Mouse (Mus musculus): Measurements from ENCODE around the gene Exosc1. TPM values are rescaled to one million over a fixed set of nuclear protein-coding genes. Genes with fewer than 3 reads are reported as not detected.
"Not testable (repeated sequence)": the region's sequence is repeated elsewhere in the genome, so short reads cannot be mapped to it uniquely, and the experiment has no call there.

Gene Exosc1
- total RNA-seq, 2 experiments from 2014 or later = 81.2 to 86.7 TPM

DNA sequence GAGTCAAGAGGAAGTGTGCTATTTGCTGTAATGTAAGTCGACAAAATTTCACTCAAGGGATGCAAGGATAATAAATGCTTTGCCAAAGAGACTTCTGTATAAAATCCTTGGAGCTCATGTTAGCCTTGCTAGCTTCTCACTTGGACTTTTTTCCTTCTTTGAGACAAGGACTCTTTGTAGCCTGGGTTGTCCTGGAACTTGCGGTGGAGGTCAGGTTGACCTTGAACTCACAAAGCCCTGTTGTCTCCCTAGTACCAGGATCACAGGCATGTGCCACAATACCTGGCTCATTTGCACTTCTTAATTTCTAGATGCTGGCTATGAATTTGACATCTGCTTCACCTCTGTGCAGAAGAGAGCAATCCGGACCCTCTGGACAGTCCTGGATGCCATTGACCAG is 17.9 kb downstream of the Exosc1 start:
- ATAC-seq (replicated peaks; ENCODE audit: low FRiP score, low TSS enrichment, poor library complexity, severe bottlenecking) = no peak

DNA sequence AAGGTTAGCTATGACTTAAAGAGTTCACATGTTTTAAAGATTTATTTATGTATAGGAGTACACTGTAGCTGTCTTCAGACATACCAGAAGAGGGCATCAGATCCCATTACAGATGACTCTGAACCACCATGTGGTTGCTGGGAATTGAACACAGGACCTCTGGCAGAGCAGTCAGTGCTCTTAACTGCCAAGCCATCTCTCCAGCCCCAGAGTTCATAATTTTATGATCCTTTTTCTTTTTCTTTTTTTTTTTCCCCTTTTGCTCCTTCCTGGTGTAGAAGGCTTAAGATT is 18.7 kb downstream of the Exosc1 start:
- not testable (repeated sequence) for ATAC-seq (replicated peaks; ENCODE audit: low FRiP score, low TSS enrichment, poor library complexity, severe bottlenecking)

DNA sequence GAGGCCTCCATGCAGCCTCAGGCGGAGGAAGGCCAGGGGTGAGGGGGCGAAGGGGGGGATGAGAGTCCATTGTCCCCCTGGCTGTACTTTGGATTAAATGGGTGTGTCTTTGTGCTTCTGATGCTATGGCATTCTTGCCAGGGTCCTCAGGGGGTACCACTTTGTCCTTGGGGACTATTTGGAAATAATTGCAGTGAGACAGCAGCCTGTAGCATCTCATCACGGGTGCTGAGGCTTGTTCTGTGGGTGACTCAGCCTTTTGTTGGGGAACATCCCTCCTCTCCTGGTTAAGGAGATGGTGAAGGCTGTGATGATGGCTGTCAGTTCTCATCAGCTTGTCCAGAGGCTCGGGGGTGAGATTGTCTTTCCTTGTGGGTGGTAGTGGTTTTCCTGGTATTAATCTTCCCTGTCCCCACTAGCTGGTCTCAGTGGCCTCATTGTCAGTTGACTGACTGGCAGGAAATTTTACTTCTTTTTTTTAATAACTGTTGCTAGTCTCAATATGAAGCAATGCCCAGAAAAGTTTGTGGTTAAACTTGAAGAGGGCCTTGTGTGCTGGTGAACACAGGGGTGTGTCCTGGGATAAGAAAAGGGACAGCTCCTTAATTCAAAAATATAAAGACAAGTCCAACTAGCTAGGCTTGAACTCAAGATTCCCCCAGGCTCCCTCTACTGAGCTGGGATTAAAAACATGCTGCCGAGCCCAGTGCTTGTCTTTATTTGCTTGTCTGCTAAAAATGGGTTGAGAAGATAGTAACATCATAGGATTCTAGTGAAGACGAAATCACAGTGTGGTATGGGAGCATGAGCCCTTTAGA is 19.2 kb downstream of the Exosc1 start:
- no peak for ATAC-seq (replicated peaks; ENCODE audit: low FRiP score, low TSS enrichment, poor library complexity, severe bottlenecking)

DNA sequence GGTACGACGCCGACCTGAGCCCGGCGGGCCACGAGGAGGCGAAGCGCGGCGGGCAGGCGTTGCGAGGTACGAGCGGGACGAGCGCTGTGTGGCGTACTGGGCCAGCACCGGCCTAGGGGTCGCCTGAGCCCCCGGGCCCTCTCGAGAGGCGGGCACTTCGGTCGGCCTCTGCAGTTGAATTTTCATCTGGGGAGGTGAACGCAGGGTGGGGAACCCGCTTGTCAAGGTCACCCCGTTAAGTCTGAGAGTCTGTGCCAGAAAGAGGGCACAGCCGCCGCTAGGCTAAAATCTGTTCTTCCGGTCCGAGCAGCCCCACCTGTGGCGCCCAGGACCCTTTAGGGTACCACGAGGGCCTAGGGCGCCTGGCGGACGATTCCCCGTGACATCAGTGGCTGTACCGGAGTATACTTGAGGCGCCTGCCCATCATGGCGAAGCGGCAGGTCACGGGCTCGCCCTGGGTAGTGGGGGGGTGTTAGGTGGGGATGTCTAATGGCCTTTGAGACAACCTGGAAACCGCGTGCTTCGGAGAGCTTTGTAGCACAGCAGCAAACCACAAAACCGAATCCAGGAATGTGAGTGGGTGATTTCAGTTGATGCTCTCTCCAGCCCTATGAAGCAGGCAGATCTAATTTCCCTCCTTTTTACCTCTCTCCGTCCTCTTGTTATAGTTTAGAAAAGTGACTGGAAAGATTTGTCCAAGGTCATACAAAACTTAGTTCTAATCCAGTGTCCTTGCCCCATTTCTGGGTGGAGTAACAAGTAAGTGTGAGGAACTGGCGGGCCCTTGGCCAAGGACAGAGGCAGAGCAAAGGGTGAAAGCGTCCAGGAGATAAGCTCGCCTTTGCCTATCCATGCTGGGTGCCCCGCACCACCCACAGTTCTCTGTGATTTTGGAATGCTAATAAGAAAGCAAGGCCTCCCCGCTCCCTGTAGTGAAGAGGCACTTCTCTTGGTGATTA is 20.8 kb downstream of the Exosc1 start:
- peak; percentile 43; the same call in 1 of the 2 replicates for ATAC-seq (replicated peaks; ENCODE audit: low FRiP score, low TSS enrichment, poor library complexity, severe bottlenecking)

DNA sequence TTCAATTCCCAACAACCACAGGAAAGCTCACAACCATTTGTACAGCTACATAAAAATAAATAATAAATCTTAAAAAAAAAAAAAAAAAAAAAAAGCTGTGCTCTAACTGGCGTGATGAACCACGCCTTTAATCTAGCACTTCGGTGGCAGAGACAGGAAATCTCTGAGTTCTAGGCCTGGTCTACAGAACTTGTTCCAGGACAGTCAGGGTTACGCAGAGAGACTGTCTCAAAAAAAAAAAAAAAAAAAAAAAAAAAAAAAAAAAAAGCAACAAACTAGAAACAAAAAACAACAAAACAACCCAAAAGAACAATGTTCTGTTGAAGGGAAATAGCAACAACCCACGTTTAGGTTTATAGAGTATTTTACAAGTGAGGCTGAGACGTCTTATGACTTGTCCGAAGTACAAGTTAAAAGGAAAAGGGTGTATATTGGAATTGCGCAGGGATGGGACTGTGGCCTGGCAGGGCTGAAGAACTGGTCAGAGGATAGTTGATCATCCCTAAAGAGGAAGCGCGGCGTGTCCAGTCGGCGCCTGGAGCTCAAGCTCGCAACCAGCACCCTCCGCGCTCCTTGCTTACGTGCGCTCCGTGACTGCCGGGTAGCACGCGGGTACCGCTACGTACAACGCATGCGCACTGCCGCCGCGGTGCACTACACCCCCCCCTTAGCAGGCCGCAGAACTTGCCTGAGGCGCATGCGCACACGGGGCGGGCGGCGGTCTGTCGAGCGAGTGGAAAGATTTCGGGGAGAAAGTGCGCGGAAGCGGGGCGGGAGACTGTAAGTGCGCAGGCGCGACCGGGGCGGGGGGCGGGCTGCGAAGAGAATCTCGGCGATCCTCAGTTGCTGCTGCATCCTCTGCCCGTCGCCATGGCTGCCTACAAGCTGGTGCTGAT is 21.8 kb downstream of the Exosc1 start, which contains the start of gene Pgam1:
Pgam1 (plus strand) TSS at position 746 of the 896 bp plus-strand sequence.
- ATAC-seq (replicated peaks; ENCODE audit: low FRiP score, low TSS enrichment, poor library complexity, severe bottlenecking) = peak; percentile 92

DNA sequence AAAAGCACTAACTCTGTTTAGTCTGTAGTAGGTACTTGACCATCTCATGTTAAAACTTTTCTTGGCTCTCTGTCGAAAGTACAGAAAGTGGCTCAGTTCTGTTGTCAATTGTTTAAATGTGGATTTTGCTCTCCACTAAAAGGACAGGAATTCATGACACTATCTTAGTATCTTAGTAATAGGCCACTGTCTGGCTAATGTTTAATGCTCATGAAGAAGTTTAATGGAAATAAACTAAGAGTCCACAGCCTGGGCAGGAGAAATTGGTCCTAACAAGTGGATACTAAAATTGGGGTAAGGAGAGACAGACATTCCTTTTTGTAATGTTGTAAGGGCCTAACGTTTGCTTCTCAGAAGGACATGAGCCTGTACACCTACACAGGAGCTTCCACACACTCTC is 22.8 kb downstream of the Exosc1 start:
- ATAC-seq (replicated peaks; ENCODE audit: low FRiP score, low TSS enrichment, poor library complexity, severe bottlenecking) = no peak

DNA sequence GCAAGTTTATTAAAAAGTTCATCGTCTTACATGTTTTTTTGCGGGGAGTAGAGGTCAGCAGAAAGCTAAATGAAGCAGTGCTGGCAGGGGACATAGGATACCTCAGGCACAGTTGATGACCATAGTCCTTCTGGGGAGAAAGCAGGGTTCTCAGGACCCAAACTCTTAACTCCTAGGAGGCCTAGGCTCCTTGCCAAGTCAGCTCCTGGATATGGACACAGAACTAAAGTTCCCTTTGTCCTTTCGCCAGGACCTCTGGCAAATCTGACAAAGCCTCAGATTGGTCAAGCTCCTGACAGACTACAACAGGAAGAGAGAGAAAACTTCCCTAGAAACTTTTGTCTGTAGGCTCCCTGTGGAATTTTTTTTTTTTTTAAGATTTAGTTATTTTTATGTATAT is 24.5 kb downstream of the Exosc1 start:
- ATAC-seq (replicated peaks; ENCODE audit: low FRiP score, low TSS enrichment, poor library complexity, severe bottlenecking) = no peak

DNA sequence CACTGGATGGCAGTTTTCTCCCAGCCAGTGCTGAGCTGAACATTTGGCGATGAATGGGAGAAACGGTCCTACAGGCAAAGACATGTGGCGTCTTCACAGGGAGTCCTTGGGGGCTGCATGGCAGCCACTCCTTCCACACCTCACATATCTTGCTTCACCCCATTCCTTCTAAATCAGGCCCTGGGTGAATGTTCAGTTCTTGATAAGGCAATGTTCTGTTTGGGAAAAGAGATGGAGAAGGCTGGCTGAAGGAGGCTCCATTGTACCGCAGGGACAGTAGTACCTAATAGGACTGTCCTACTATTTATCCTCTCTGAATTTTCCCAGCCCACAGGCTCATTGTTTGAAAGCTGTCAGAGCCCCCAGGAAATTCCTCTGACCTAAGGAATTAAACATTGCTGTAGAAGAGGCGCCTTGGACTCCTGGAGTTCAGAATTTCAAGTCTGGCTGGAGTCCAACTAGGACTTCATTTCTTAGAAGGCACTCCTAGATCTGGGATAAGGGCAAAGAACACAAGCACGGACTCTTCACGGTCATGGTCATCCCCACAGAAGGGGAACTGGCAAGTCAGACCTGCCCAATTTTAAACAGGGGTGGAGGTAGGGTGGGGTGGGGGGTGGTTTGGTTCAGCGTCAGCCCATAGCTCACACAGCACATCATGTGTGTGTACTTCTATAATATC is 26.0 kb downstream of the Exosc1 start:
- peak; percentile 1; the same call in 1 of the 2 replicates for ATAC-seq (replicated peaks; ENCODE audit: low FRiP score, low TSS enrichment, poor library complexity, severe bottlenecking)

DNA sequence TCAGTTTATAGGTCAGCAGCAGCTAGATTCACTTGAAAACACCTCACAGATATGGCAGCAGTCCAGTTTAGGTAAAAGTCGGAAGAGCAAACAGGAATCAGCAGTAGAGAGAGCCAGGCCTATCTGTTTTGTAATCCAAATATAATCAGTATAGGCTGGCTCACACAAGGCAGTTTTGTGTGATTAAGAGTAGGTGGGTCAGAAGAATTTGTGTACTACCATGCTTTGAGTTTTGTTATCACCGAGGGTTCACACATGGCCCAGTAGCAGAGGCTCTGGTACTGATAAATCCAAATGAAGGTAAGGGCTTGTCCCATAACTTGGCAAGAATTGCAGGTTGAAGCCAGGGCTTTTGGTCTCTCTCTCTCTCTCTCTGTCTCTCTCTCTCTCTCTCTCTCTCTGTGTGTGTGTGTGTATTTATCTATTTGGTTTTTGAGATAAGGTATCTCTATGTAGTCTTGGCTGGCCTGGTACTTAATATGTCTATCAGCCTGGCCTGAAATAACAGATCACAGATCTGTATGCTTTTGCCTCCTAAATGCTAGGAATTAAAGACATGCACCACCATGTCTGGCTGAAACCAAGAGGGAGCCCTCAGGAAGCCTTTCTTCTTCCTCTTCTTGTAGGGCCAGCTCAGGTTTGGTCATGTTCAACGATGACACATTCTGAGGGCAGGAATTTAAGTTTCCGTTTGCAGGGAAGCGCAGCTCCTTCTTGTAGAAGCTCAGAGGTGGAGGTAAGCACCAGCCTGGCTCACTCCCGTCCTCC is 26.7 kb downstream of the Exosc1 start:
- ATAC-seq (replicated peaks; ENCODE audit: low FRiP score, low TSS enrichment, poor library complexity, severe bottlenecking) = peak; percentile 77

DNA sequence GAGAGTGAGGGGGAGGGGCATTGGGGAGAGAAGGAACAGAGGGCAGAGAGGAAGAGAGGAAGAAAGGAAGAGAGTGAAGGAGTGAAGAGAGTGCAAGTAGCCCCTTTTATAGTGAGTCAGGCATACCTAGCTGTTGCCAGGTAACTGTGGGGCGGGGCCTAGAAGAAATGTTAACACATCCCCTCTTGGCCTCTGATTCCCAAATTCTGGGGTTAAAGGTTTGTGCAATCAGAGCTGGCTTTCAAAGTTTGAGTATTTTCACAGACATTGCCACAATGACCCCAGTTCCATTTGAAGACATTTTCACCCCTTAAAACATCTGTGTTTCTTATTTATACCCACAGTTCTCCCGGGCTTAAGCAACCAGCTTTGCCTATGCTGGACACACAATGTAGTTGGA is 28.0 kb downstream of the Exosc1 start:
- no peak for ATAC-seq (replicated peaks; ENCODE audit: low FRiP score, low TSS enrichment, poor library complexity, severe bottlenecking)

DNA sequence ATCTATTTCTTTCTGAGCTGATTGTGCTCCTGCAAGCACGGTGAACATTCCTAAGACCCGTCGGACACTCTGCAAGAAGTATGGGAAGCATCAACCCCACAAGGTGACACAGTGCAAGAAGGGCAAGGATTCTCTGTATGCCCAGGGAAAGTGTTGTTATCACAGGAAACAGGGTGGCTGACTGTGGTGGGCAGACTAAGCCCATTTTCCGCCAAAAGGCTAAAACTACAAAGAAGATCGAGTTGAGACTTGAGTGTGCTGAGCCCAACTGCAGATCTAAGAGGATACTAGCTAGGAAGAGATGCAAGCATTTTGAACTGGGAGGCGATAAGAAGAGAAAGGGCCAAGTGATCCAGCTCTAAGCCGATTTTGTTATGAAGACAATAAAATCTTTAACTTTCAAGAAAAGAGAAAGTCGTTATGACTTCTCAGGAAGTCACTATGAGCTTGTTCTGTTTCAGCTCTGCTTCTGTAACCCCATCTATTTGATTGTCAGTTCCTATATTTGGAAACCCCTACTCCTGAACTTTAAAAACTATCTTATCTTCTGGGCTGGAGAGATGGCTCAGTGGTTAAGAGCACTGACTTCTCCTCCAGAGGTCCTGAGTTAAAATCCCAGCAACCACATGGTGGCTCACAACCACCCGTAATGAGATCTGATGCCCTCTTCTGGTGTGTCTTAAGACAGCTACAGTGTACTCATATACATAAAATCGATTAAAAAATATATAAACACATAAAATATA is 30.2 kb downstream of the Exosc1 start:
- ATAC-seq (replicated peaks; ENCODE audit: low FRiP score, low TSS enrichment, poor library complexity, severe bottlenecking) = no peak

DNA sequence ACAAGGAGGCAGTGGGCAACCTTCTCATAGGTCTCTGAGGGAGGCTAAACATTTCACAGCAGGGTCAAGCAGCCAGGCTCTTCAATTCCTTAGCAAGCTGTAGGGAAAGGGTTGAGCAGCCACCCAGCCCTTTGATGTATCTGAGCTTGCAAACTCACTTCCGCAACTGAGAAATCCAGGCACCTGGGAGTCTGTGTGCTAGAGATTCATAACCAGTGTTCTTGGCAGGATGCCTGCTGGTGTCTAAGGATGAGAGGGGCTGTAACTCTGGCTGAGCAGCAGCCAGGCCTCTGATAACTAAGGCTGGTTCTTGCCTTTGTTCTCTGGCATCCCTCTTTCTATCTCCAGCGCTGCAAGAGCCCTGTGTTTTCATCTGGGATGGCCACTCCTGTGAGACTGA is 31.5 kb downstream of the Exosc1 start:
- peak; percentile 57 for ATAC-seq (replicated peaks; ENCODE audit: low FRiP score, low TSS enrichment, poor library complexity, severe bottlenecking)

DNA sequence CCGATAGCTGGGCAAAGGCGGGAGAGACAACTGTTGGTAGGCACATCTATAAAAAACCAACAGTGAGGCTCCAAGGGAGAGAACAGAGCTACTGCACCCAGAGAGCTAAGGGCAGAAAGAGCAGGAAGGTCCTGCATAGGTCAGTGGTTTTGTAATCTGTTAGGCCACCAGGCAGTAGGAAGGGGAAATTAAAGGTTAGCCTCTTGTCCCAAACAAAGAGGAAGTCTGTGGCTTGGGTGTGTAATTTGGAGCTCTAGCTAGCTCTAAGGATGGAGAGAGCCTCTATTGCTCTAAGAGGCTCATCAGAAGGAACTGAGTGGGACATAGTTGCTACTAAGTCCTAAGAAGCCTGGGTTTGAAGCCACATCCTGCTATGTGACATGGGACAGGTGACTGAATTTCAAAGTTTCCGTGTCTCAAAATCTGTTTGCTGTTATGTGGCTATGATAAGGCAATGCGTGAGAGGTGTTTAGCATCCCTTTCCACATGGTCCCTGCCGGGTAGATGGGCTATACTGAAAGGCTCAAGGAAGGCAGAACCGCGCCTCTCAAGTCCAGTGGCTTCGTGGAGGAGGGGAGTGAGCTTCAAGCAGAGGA is 32.6 kb downstream of the Exosc1 start:
- ATAC-seq (replicated peaks; ENCODE audit: low FRiP score, low TSS enrichment, poor library complexity, severe bottlenecking) = no peak

DNA sequence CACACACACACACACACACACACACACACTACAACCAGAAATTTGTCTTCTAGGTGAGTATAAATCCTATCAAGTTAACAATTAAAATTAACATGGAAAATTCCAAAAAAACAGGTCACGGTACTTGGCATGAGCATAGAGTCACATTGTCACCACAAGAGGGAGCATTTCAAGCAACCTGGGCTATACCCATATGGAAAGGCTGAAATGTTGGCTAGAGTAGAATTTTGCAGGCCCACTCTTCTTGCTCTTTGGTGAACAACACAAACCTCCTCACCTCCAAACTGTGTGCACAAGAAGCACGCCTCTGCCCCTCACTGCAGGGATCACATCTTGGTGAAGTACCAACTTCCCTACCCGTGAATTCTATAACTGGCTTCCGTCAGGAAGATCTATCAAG is 34.4 kb downstream of the Exosc1 start:
- ATAC-seq (replicated peaks; ENCODE audit: low FRiP score, low TSS enrichment, poor library complexity, severe bottlenecking) = peak; percentile 43; the same call in 1 of the 2 replicates

DNA sequence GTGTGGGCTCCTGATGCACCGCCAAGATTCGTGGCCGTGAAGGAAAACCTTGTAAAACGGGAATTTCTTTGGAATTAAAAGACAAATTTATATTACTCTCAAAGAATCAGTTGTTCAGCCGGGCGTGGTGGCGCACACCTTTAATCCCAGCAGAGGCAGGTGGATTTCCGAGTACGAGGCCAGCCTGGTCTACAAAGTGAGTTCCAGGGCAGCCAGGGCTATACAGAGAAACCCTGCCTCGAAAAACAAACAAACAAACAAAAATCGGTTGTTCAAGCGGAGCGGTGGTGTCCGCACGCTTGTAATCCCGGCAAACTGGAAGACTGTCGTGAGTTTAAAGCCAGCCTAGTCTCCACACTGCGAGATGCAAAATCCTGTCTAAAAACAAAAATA is 36.9 kb downstream of the Exosc1 start:
- no peak for ATAC-seq (replicated peaks; ENCODE audit: low FRiP score, low TSS enrichment, poor library complexity, severe bottlenecking)

DNA sequence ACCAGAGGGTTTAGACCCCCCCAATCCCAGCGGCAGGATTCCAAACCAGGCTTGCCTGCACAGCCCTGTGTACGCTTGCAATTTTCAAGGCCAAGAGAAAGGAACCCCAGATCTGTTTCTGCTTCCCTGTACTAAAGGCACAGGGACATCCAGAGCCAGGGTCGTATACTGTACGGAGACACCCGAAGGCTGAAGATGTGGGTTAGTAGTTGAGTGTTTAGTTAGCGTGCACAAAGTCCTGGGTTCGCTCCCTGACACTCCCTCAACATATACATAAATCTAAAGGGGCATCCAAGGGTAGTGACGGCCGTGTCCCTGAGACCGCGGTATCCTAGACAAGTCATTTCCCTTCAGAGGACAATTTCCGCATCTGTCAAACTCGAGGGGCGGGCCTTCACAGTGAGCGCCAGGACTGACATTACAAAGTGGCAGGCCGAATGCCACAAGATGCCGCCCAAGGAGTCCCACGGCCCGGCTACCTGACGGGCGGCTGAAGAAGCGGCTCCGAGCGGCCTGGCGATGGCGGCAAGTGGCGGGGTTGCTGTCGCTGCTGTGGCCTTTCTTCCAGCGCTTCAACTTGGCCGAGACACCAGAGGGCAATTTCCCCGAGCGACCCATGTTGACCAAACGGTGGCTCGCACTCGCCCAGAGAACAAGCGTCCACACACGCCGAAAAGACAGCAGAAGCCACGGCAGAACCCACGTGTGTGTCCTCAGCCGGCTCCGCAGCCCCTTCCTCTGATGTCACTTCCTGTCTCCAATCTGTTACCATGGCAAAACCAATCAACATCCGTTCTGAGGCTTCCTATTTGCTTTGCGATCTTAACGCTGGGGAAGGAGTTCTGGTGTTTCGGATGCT is 37.5 kb downstream of the Exosc1 start, which contains the start of gene Rrp12:
Rrp12 (minus strand) TSS at position 714 of the 859 bp plus-strand sequence.
- peak; percentile 95 for ATAC-seq (replicated peaks; ENCODE audit: low FRiP score, low TSS enrichment, poor library complexity, severe bottlenecking)

Measured in megakaryocyte-erythroid progenitor cell, adult 5-6 weeks (primary cell).